Mouse (Mus musculus) MEL (cell line): ENCODE data around the gene Bcl6b.

ENCODE experiments used
- MAX ChIP-seq: IDR thresholded peaks from 2 replicates; pipeline ENCODE4 v1.6.1; 2011; ENCODE audit warnings: low read length, improper control_type of control experiment
- POLR2A ChIP-seq, 2 experiments: IDR thresholded peaks; 2 replicates each; pipeline ENCODE4 v1.6.1; 2011 to 2012; ENCODE audit warnings: low read length in 2 of 2, mild to moderate bottlenecking in 2 of 2, control low read depth in 1 of 2, improper control_type of control experiment in 1 of 2, low read depth in 1 of 2, moderate library complexity in 1 of 2; ENCODE audit not compliant: control insufficient read depth in 1 of 2, insufficient read depth in 1 of 2, poor library complexity in 1 of 2

GRCm38 (mm10) chr11:70225798-70226601, 3.6 kb downstream of the Bcl6b start:
- TF ChIP-seq MAX (no peak), POLR2A (IDR thresholded peaks at IDR 0.05; ENCODE audit: control insufficient read depth in 1 of 2, insufficient read depth in 1 of 2, low read depth in 1 of 2, low read length in 2 of 2, poor library complexity in 1 of 2) (no peak)
